Mouse (Mus musculus): ENCODE measurements around the gene Srebf1. TPM values are rescaled to one million over a fixed set of nuclear protein-coding genes. Genes with fewer than 3 reads are reported as not detected.

The Srebf1 gene
- total and polyA plus RNA-seq, 3 experiments: 69.8 to 126 (median 120) TPM

- dilution Hi-C loops (cut with MboI; ENCODE audit: extremely low pct_ligation_motif_present, extremely low pct_unique_long_range_greater_than_20kb, low sequenced_read_pairs) (no loop called here), in situ Hi-C loops (cut with MboI; ENCODE audit: low pct_ligation_motif_present, low pct_unique_long_range_greater_than_20kb, low sequenced_read_pairs) (no loop called here)
- H3K27ac ChIP-seq (ENCODE audit: insufficient read depth, low read depth): no peak overlapping the region
- no peak for TF ChIP-seq MYC (IDR thresholded peaks at IDR 0.05; ENCODE audit: low read depth, low read length)
- TF ChIP-seq JUN (IDR thresholded peaks at IDR 0.05; ENCODE audit: insufficient read depth, low read depth, low read length): no peak
- no peak for TF ChIP-seq ELF1 (IDR thresholded peaks at IDR 0.05; ENCODE audit: low read depth, low read length)
- TF ChIP-seq MAX (IDR thresholded peaks at IDR 0.05; ENCODE audit: low read length): no peak
- no peak for TF ChIP-seq PAX5 (IDR thresholded peaks at IDR 0.05; ENCODE audit: low read length)
- TF ChIP-seq ETS1 (conservative IDR thresholded peaks at IDR 0.05; ENCODE audit: low read depth, low read length): no peak
- TF ChIP-seq NRF1 (IDR thresholded peaks at IDR 0.05; ENCODE audit: low read depth, low read length): no peak
- no peak for TF ChIP-seq USF2 (conservative IDR thresholded peaks at IDR 0.05; ENCODE audit: low read depth, low read length)
- TF ChIP-seq KAT2A (IDR thresholded peaks at IDR 0.05; ENCODE audit: insufficient replicate concordance, low read length): no peak
- TF ChIP-seq RCOR1 (conservative IDR thresholded peaks at IDR 0.05; ENCODE audit: low read depth, low read length): no peak
- no peak for TF ChIP-seq CTCF (conservative IDR thresholded peaks at IDR 0.05 in 1 of 2, IDR thresholded peaks at IDR 0.05 in 1 of 2; ENCODE audit: low read depth in 2 of 2, low read length in 2 of 2)
- TF ChIP-seq TCF12 (IDR thresholded peaks at IDR 0.05; ENCODE audit: low read depth, low read length): no peak
- TF ChIP-seq ZKSCAN1 (IDR thresholded peaks at IDR 0.05; ENCODE audit: borderline replicate concordance, low read depth, low read length): no peak
- TF ChIP-seq MXI1 (IDR thresholded peaks at IDR 0.05; ENCODE audit: low read depth, low read length): no peak
- TF ChIP-seq JUND (conservative IDR thresholded peaks at IDR 0.05; ENCODE audit: low read depth, low read length): no peak
- no peak for TF ChIP-seq ZC3H11A (IDR thresholded peaks at IDR 0.05; ENCODE audit: low read depth, low read length)
- TF ChIP-seq USF1 (IDR thresholded peaks at IDR 0.05; ENCODE audit: low read depth, low read length): no peak
- H3K36me3 ChIP-seq (replicated peaks in 1 of 2; ENCODE audit: control insufficient read depth in 1 of 2, insufficient read depth in 1 of 2, low read length in 1 of 2): peaks cover 3 to 82% of the 10 kb centered on the region in 2 experiments
- no peak overlapping the region for H3K9ac ChIP-seq (ENCODE audit: insufficient read depth, low read depth)
- H3K4me2 ChIP-seq (ENCODE audit: insufficient read depth, low read depth, poor library complexity, severe bottlenecking): no peak overlapping the region
- DNase-seq (ENCODE audit: extremely low read depth): no peak
- no peaks in the 10 kb centered on the region for H3K9me3 ChIP-seq (replicated peaks; ENCODE audit: low read length)
- no peak overlapping the region for H3K4me3 ChIP-seq (replicated peaks in 1 of 3; ENCODE audit: low read depth in 2 of 3, low read length in 2 of 3, poor library complexity in 1 of 3)
- no peaks in the 10 kb centered on the region for H3K79me2 ChIP-seq (replicated peaks; ENCODE audit: control insufficient read depth, extremely low read depth, insufficient read depth, poor library complexity, severe bottlenecking)
- H3K4me1 ChIP-seq (ENCODE audit: control insufficient read depth in 1 of 2, insufficient read depth in 2 of 2): peaks cover 2 to 10% of the 10 kb centered on the region in 2 experiments; a peak in 2 of 4 replicates
- no peaks in the 10 kb centered on the region for H3K27me3 ChIP-seq (replicated peaks)
These were observed 70.0 kb downstream of the Srebf1 start for GRCm38 (mm10) chr11:60152339-60152738.

- TF ChIP-seq NELFE (IDR thresholded peaks at IDR 0.05; ENCODE audit: low read depth, low read length): no peak
- TF ChIP-seq MYC (IDR thresholded peaks at IDR 0.05; ENCODE audit: low read depth, low read length): no peak
- no peak for TF ChIP-seq PAX5 (IDR thresholded peaks at IDR 0.05; ENCODE audit: low read length)
- H3K36me3 ChIP-seq (replicated peaks in 1 of 2; ENCODE audit: control insufficient read depth in 1 of 2, insufficient read depth in 1 of 2, low read length in 1 of 2): peaks cover 3 to 89% of the 10 kb centered on the region in 2 experiments
- no peaks in the 10 kb centered on the region for H3K9me3 ChIP-seq (replicated peaks; ENCODE audit: low read length)
- no peak overlapping the region for H3K27ac ChIP-seq (ENCODE audit: insufficient read depth, low read depth)
- in situ Hi-C loops (cut with MboI; ENCODE audit: low pct_ligation_motif_present, low pct_unique_long_range_greater_than_20kb, low sequenced_read_pairs): no loop called here
- peaks cover 2 to 10% of the 10 kb centered on the region in 2 experiments; a peak in 2 of 4 replicates for H3K4me1 ChIP-seq (ENCODE audit: control insufficient read depth in 1 of 2, insufficient read depth in 2 of 2)
- H3K27me3 ChIP-seq (replicated peaks): no peaks in the 10 kb centered on the region
- H3K4me2 ChIP-seq (ENCODE audit: insufficient read depth, low read depth, poor library complexity, severe bottlenecking): no peak overlapping the region
- no peaks in the 10 kb centered on the region for H3K79me2 ChIP-seq (replicated peaks; ENCODE audit: control insufficient read depth, extremely low read depth, insufficient read depth, poor library complexity, severe bottlenecking)
- dilution Hi-C loops (cut with MboI; ENCODE audit: extremely low pct_ligation_motif_present, extremely low pct_unique_long_range_greater_than_20kb, low sequenced_read_pairs): no loop called here
- H3K9ac ChIP-seq (ENCODE audit: insufficient read depth, low read depth): no peak overlapping the region
- no peak overlapping the region for H3K4me3 ChIP-seq (replicated peaks in 1 of 3; ENCODE audit: low read depth in 2 of 3, low read length in 2 of 3, poor library complexity in 1 of 3)
- no peak for DNase-seq (ENCODE audit: extremely low read depth)
These were observed 71.7 kb downstream of the Srebf1 start for GRCm38 (mm10) chr11:60150677-60151076.

Other genes with a start within 250 kb of the Srebf1 start
- gene Pemt, start 176.1 kb downstream of the Srebf1 start, total RNA-seq (2012; rRNA removed): 7.8 and 9.1 TPM in 2 replicates
- 6.7 and 6.9 TPM in 2 replicates for gene Pemt, start 176.1 kb downstream of the Srebf1 start, total RNA-seq (2014; rRNA removed)
- gene Pemt, start 176.1 kb downstream of the Srebf1 start, polyA plus RNA-seq (2012; ENCODE audit: insufficient read length, low read depth): 10.5 and 10.7 TPM in 2 replicates
- 15.4 and 15.5 TPM in 2 replicates for gene Rai1, start 117.6 kb downstream of the Srebf1 start, total RNA-seq (2012; rRNA removed)
- 6.5 and 6.6 TPM in 2 replicates for gene Rai1, start 117.6 kb downstream of the Srebf1 start, total RNA-seq (2014; rRNA removed)
- gene Rai1, start 117.6 kb downstream of the Srebf1 start, polyA plus RNA-seq (2012; ENCODE audit: insufficient read length, low read depth): 19.1 and 22.6 TPM in 2 replicates
- gene Tom1l2, start 130.3 kb upstream of the Srebf1 start, total RNA-seq (2012; rRNA removed): 7.5 and 10.4 TPM in 2 replicates
- 3.5 and 4.8 TPM in 2 replicates for gene Tom1l2, start 130.3 kb upstream of the Srebf1 start, total RNA-seq (2014; rRNA removed)
- 8.7 and 10.4 TPM in 2 replicates for gene Tom1l2, start 130.3 kb upstream of the Srebf1 start, polyA plus RNA-seq (2012; ENCODE audit: insufficient read length, low read depth)
- gene Drc3, start 130.7 kb upstream of the Srebf1 start, total RNA-seq (2012; rRNA removed): 2.2 and 3.9 TPM in 2 replicates
- gene Drc3, start 130.7 kb upstream of the Srebf1 start, total RNA-seq (2014; rRNA removed): 1.7 and 1.9 TPM in 2 replicates
- 0.93 and 1.4 TPM in 2 replicates for gene Drc3, start 130.7 kb upstream of the Srebf1 start, polyA plus RNA-seq (2012; ENCODE audit: insufficient read length, low read depth)
- gene Gid4, start 194.6 kb upstream of the Srebf1 start, total RNA-seq (2012; rRNA removed): 18.9 and 23.4 TPM in 2 replicates
- gene Gid4, start 194.6 kb upstream of the Srebf1 start, total RNA-seq (2014; rRNA removed): 17.0 and 17.3 TPM in 2 replicates
- gene Gid4, start 194.6 kb upstream of the Srebf1 start, polyA plus RNA-seq (2012; ENCODE audit: insufficient read length, low read depth): 14.9 and 17.0 TPM in 2 replicates
- gene Atpaf2, start 195.9 kb upstream of the Srebf1 start, total RNA-seq (2012; rRNA removed): 47.8 and 62.4 TPM in 2 replicates
- 72.6 and 79.2 TPM in 2 replicates for gene Atpaf2, start 195.9 kb upstream of the Srebf1 start, total RNA-seq (2014; rRNA removed)
- gene Atpaf2, start 195.9 kb upstream of the Srebf1 start, polyA plus RNA-seq (2012; ENCODE audit: insufficient read length, low read depth): 56.9 and 78.6 TPM in 2 replicates
- 135 and 152 TPM in 2 replicates for gene Drg2, start 232.0 kb upstream of the Srebf1 start, total RNA-seq (2012; rRNA removed)
- 105 and 115 TPM in 2 replicates for gene Drg2, start 232.0 kb upstream of the Srebf1 start, total RNA-seq (2014; rRNA removed)
- 151 and 155 TPM in 2 replicates for gene Drg2, start 232.0 kb upstream of the Srebf1 start, polyA plus RNA-seq (2012; ENCODE audit: insufficient read length, low read depth)
- gene Myo15, start 246.8 kb upstream of the Srebf1 start, total RNA-seq (2012; rRNA removed): 0.04 and 0.08 TPM in 2 replicates
- gene Myo15, start 246.8 kb upstream of the Srebf1 start, total RNA-seq (2014; rRNA removed): 0.01 TPM in 1 of 2 replicates, not detected in the other
- gene Myo15, start 246.8 kb upstream of the Srebf1 start, polyA plus RNA-seq (2012; ENCODE audit: insufficient read length, low read depth): 0.10 and 0.13 TPM in 2 replicates

Measured in CH12.LX (cell line).